Mouse (Mus musculus): ENCODE measurements around the gene Hlcs.

- TF ChIP-seq POLR2A (IDR thresholded peaks at IDR 0.05; ENCODE audit: insufficient read depth, low read depth, low read length) (no peak), CTCF (IDR thresholded peaks at IDR 0.05) (no peak)
Observed at GRCm38 (mm10) chr16:94210689-94211357, 102.5 kb downstream of the Hlcs start.

All from heart, adult 2 months (tissue).